Mouse (Mus musculus) midbrain, embryonic 14.5 days (tissue): ENCODE data around the gene Cpm. TPM values are rescaled to one million over a fixed set of nuclear protein-coding genes. Genes with fewer than 3 reads are reported as not detected.

ENCODE experiments used
- ATAC-seq: fragments of 200-750 bp; cut with Nextera tagmentation; 2 replicates; pipeline ENCODE4 v1.8.0; 2017; ENCODE audit warnings: moderate number of reproducible peaks, moderate library complexity; ENCODE audit not compliant: low FRiP score, low TSS enrichment
- DNase-seq: peaks from one replicate; pipeline ENCODE4 v3.0.0-alpha.2; 2015
- H3K27ac ChIP-seq: fragments of 300-500 bp; sonication (generic); replicated peaks from 2 replicates; pipeline ENCODE4 v1.5.1; 2014; ENCODE audit warnings: mild to moderate bottlenecking, low read depth, low read length, moderate library complexity
- H3K27me3 ChIP-seq: fragments of 300-500 bp; sonication (generic); 2 replicates; pipeline ENCODE4 v1.6.1; 2014; ENCODE audit warnings: low read length, control low read depth, mixed read lengths; ENCODE audit not compliant: control insufficient read depth, insufficient read depth
- H3K36me3 ChIP-seq: fragments of 300-500 bp; sonication (generic); 2 replicates; pipeline ENCODE4 v1.6.1; 2014; ENCODE audit warnings: low read length, control low read depth; ENCODE audit not compliant: control insufficient read depth, insufficient read depth
- H3K4me1 ChIP-seq: fragments of 300-500 bp; sonication (generic); 2 replicates; pipeline ENCODE4 v1.6.1; 2014; ENCODE audit warnings: mild to moderate bottlenecking, antibody characterized with exemption, low read length, control low read depth; ENCODE audit not compliant: control insufficient read depth, insufficient read depth
- H3K4me2 ChIP-seq: fragments of 300-500 bp; sonication (generic); 2 replicates; pipeline ENCODE4 v1.6.1; 2014; ENCODE audit warnings: mild to moderate bottlenecking, low read length, moderate library complexity
- H3K4me3 ChIP-seq: fragments of 300-500 bp; sonication (generic); replicated peaks from 2 replicates; pipeline ENCODE4 v1.5.1; 2014; ENCODE audit warnings: low read depth, low read length
- H3K9ac ChIP-seq: fragments of 300-500 bp; sonication (generic); replicated peaks from 2 replicates; pipeline ENCODE4 v1.6.1; 2014; ENCODE audit warnings: mild to moderate bottlenecking, low read length, moderate library complexity
- H3K9me3 ChIP-seq: fragments of 300-500 bp; sonication (generic); 2 replicates; pipeline ENCODE4 v1.6.1; 2016; ENCODE audit warnings: low read length, control low read depth, mixed read lengths; ENCODE audit not compliant: control insufficient read depth
- WGBS: fragments of 180-500 bp; shearing (Covaris S2); extraction: QIAGEN DNeasy Blood & Tissue Kit; methylation state at CpG from one replicate; pipeline ENCODE4 v1.1.7; 2014; 5-methylcytosine and 5-hydroxymethylcytosine counted together
- polyA plus RNA-seq: library from polyadenylated mRNA; unstranded; fragments of >200 nt; fragmentation: Nextera tagmentation; extraction: Ambion mirVana; gene quantifications from 2 replicates; pipeline ENCODE4 v1.2.1, GENCODE M21; 2014

Gene Cpm
- polyA plus RNA-seq, 1 experiment from 2014 or later: 5.4 TPM

DNA sequence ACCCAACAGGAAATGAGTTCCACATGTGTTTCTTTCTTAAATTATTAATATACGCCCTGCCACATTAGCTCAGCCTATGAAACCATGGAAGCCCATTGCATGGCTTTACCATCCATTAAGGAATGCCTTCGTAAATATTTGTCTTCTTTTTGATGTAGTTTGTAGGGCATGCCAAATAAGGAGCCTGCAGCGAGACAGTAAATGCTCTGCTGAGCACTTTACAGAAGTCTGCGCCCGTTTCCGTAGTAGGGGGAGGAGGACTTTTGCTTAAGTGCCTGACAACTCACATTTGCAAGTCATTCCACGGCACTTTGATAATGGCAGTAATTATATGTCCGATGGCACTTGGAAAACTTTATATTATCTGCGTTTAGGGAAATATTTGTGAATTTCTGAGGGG lies 37.5 kb upstream of the Cpm start:
- Histone ChIP-seq H3K27ac (no peak overlapping the region), H3K9me3 (no peaks in the 10 kb centered on the region), H3K4me1 (no peaks in the 10 kb centered on the region), H3K9ac (no peak overlapping the region), H3K27me3 (no peaks in the 10 kb centered on the region), H3K36me3 (no peaks in the 10 kb centered on the region), H3K4me3 (no peak overlapping the region), H3K4me2 (no peak overlapping the region)
- 75% methylated on average over 9 of the region's 9 CpGs for WGBS
- ATAC-seq: no peak
- no peak for DNase-seq

DNA sequence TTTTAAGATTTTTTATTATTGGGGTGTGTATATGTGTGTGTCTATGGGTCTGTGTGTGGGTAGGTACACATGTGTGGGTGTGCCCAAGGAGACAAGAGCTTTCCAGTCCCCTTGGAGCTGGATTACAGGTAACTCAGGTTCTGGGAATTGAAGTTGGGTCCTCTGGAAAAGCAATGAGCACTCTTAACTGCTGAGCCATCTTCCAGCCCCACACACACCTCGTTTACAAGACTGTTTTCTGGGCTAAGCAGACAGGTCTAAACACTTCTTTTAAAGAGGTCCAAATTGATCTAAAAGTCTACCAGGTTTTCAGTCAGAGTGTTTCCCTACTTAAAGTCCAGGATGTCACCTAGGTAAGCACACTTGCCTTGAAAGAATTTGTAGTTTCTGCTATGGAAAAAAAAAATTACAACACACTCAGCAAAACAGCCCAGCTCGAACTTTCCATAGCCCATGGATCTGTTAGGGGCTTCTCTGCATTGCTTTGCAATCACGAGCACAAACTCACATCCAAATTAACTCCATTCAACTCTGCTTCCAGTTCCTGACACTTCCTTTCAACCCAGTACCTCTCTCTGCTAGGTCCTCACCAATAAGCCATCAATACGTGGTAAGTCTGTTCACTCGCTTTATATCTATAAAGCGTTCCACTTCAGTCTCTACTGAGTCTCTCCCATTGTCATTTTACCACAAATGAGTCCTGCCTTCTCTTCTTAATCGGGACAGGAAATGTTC lies 36.8 kb upstream of the Cpm start:
- no peak overlapping the region for H3K4me2 ChIP-seq
- no peak overlapping the region for H3K4me3 ChIP-seq
- no peak overlapping the region for H3K9ac ChIP-seq
- no peaks in the 10 kb centered on the region for H3K36me3 ChIP-seq
- 85% methylated on average over 7 of the region's 7 CpGs for WGBS
- no peaks in the 10 kb centered on the region for H3K4me1 ChIP-seq
- ATAC-seq: no peak
- no peaks in the 10 kb centered on the region for H3K27me3 ChIP-seq
- DNase-seq: no peak
- no peaks in the 10 kb centered on the region for H3K9me3 ChIP-seq
- no peak overlapping the region for H3K27ac ChIP-seq

DNA sequence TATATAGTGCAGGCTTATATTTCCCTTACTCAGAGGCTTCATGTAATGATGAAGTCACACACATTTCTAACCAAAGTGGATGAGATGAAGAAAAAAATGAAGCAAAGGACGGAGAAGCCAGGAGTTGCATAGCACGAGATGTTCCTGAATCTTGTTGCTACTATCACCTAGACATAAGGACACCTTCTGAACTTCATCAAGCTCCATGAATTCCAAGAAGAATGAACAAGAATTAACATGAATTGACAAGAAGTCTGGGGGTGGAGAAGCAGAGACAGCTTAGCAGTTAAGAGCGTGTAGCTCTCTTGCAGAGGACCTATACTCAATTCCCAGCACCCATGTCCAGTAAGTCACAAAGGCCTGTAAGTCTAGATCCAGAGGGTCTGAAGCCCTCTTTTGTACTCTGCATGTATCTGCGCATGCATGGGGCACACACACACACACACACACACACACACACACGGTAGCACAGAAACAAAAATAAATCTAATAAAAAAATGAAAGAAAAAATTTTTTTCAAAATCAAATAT lies 36.2 kb upstream of the Cpm start:
- Histone ChIP-seq H3K4me1 (no peaks in the 10 kb centered on the region), H3K36me3 (no peaks in the 10 kb centered on the region), H3K27ac (no peak overlapping the region), H3K4me3 (no peak overlapping the region), H3K9me3 (no peaks in the 10 kb centered on the region), H3K4me2 (no peak overlapping the region), H3K27me3 (no peaks in the 10 kb centered on the region), H3K9ac (no peak overlapping the region)
- WGBS: 93% methylated on average over 5 of the region's 5 CpGs
- DNase-seq: no peak
- no peak for ATAC-seq

DNA sequence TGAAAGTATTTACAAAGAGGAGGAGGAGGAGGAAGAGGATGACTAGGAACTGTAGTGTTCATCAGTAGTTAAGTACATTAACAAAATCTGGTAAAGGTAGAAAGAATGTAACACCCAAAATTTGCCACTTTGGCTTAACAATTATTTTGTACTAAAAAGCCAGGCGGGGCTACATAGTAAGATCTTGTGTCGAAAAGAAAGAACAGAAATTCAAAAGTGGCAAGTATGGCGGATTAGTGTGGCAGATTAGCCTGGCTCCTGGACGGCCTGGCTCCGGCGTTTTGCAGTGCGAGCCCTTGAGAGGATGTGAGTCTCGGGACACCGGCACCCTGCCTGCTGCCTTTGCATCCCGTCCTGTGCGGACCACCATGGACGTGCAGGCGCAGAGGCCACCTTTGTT lies 35.4 kb upstream of the Cpm start:
- no peak overlapping the region for H3K27ac ChIP-seq
- H3K9me3 ChIP-seq: no peaks in the 10 kb centered on the region
- H3K27me3 ChIP-seq: no peaks in the 10 kb centered on the region
- no peak for DNase-seq
- H3K4me3 ChIP-seq: no peak overlapping the region
- H3K9ac ChIP-seq: no peak overlapping the region
- 88% methylated on average over 13 of the region's 13 CpGs for WGBS
- H3K4me1 ChIP-seq: no peaks in the 10 kb centered on the region
- no peak overlapping the region for H3K4me2 ChIP-seq
- ATAC-seq: no peak
- no peaks in the 10 kb centered on the region for H3K36me3 ChIP-seq

DNA sequence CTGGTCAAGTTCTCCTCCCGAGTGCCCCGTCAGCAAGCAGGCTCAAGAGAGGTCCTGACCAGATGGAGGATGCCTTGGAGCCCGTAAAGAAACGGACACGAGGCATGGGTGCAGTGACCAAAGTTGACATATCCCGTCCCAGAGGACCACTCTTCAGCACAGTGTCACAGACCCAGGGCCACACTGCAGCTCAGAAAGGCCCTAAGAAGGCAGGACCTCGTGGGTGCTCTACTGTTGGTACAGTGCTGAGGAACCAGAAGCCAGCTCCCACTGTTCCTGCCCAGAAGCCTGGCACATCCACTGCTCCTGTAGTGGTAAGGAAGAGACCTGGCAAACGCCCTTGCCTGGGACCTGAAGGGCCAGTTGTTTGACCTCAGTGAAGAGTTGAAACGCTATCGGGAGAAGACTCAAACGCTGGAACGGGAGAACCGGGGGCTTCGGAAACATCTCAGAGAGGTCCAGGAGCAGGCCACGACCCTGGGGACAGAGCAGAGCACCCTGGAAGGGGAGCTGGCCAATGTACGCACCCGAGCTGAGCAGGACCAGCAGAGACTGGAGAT lies 34.9 kb upstream of the Cpm start:
- Histone ChIP-seq H3K9me3 (no peaks in the 10 kb centered on the region), H3K4me3 (no peak overlapping the region), H3K4me2 (no peak overlapping the region), H3K27ac (no peak overlapping the region), H3K4me1 (no peaks in the 10 kb centered on the region), H3K9ac (no peak overlapping the region), H3K27me3 (no peaks in the 10 kb centered on the region), H3K36me3 (no peaks in the 10 kb centered on the region)
- ATAC-seq: no peak
- WGBS: 91% methylated on average over 17 of the region's 17 CpGs
- no peak for DNase-seq

DNA sequence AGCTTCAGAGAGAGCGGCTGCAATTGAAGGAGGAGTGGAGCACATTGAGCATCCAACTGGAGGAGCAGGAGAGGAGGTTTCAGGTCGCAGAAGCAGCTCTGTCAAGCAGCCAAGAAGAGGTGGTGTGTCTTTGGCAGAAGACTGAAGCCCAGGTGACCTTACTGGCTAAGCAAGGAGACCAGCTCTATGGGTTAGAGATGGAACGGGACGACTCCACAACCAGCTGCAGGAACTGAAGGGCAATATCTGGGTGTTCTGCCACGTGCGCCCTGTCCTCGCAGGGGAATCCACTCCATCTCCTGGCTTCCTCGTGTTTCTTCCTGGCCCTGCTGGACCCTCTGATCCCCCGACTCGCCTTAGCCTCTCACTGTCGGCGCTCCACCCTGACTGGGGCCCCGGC lies 34.4 kb upstream of the Cpm start:
- Histone ChIP-seq H3K4me1 (no peaks in the 10 kb centered on the region), H3K9ac (no peak overlapping the region), H3K36me3 (no peaks in the 10 kb centered on the region), H3K4me3 (no peak overlapping the region), H3K4me2 (no peak overlapping the region), H3K27me3 (no peaks in the 10 kb centered on the region), H3K27ac (no peak overlapping the region), H3K9me3 (no peaks in the 10 kb centered on the region)
- no peak for DNase-seq
- WGBS: 91% methylated on average over 13 of the region's 13 CpGs
- no peak for ATAC-seq

DNA sequence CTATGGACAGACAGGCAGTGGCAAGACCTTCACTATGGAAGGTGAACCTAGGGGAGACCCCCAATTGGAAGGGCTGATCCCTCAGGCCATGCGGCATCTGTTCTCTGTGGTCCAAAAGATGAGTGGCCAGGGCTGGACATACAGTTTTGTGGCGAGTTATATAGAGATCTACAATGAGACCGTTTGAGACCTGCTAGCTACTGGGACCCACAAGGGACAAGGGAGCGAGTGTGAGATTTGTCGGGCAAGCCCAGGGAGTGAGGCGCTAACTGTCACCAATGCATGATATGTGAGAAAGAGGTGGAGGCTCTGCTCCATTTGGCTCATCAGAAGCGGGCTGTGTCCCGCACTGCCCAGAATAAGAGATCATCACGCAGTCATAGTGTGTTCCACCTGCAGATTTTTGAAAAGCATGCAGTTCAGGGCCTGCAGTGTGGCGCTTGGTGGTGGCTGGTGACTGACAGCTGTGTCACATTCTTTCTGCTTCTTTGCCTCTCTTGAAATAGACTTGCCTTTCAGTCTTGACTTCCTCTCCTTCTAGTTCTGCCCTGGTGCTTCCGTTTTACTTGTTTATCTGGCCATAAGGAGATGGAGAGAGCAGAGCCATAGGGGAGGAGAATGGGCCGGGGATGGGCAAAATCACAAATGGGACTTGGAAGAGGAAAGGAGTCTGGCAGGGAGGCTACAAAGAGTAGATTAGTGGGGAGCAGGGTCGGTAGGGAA lies 33.7 kb upstream of the Cpm start:
- DNase-seq: no peak
- ATAC-seq: no peak
- H3K9ac ChIP-seq: no peak overlapping the region

DNA sequence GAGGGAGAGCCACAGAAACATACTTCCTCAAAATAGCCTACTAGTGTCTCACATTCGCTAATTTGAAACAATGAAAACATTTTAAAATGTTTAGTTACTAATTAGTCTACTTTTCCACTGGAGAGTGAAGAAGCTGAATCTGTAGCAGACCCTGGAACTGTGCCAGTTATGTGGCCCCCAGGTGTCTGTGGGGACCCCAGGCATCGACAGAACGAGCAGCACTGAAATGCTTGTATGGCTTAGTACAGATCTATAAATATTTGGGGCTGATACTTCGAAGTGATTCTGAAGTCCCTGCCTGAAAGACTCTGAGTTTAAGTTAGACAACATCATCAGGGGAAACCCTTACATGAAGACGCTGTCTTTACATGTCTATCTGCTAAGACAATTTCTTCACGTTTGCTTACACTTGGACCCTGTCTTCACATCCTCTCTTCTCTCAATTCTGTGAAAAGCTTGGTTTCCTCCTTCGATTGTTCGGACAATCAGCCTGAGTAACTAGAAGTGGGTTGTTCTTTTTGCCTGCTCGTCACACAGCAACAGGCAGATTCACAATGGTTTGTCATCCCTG lies 33.0 kb upstream of the Cpm start:
- Histone ChIP-seq H3K4me3 (no peak overlapping the region), H3K4me2 (no peak overlapping the region), H3K27me3 (no peaks in the 10 kb centered on the region), H3K9ac (no peak overlapping the region), H3K4me1 (no peaks in the 10 kb centered on the region), H3K9me3 (no peaks in the 10 kb centered on the region), H3K36me3 (no peaks in the 10 kb centered on the region), H3K27ac (no peak overlapping the region)
- no peak for DNase-seq
- 84% methylated on average over 9 of the region's 9 CpGs for WGBS
- ATAC-seq: no peak

More for the DNA sequence above, 33.7 kb upstream of the Cpm start:
- H3K4me1 ChIP-seq: no peaks in the 10 kb centered on the region
- no peaks in the 10 kb centered on the region for H3K27me3 ChIP-seq
- no peaks in the 10 kb centered on the region for H3K36me3 ChIP-seq
- no peaks in the 10 kb centered on the region for H3K9me3 ChIP-seq
- H3K4me2 ChIP-seq: no peak overlapping the region
- H3K27ac ChIP-seq: no peak overlapping the region
- WGBS: 79% methylated on average over 13 of the region's 13 CpGs
- H3K4me3 ChIP-seq: no peak overlapping the region
